Mouse (Mus musculus) stomach, embryonic 15.5 days (tissue): ENCODE results near the gene Art2b. TPM values are rescaled to one million over a fixed set of nuclear protein-coding genes. Genes with fewer than 3 reads are reported as not detected.
"Not testable (repeated sequence)": the region's sequence is repeated elsewhere in the genome, so short reads cannot be mapped to it uniquely, and the experiment has no call there.

Experiments used
- ATAC-seq: fragments of 200-750 bp; cut with Nextera tagmentation; 2 replicates; pipeline ENCODE4 v1.8.0; 2017; ENCODE audit warnings: low read depth, moderate number of reproducible peaks, moderate TSS enrichment; ENCODE audit not compliant: insufficient read depth, low FRiP score
- H3K27ac ChIP-seq: fragments of 300-500 bp; sonication (generic); 2 replicates; pipeline ENCODE4 v1.5.1; 2015; ENCODE audit warnings: mild to moderate bottlenecking, inconsistent platforms
- H3K27me3 ChIP-seq: fragments of 300-500 bp; sonication (generic); replicated peaks from 2 replicates; pipeline ENCODE4 v1.6.1; 2015; ENCODE audit warnings: inconsistent platforms
- H3K36me3 ChIP-seq: fragments of 300-500 bp; sonication (generic); 2 replicates; pipeline ENCODE4 v1.6.1; 2015; ENCODE audit warnings: inconsistent platforms
- H3K4me1 ChIP-seq: fragments of 300-500 bp; sonication (generic); 2 replicates; pipeline ENCODE4 v1.6.1; 2015; ENCODE audit warnings: inconsistent platforms
- H3K4me2 ChIP-seq: fragments of 300-500 bp; sonication (generic); 2 replicates; pipeline ENCODE4 v1.6.1; 2015; ENCODE audit warnings: mild to moderate bottlenecking, inconsistent platforms
- H3K4me3 ChIP-seq: fragments of 300-500 bp; sonication (generic); replicated peaks from 2 replicates; pipeline ENCODE4 v1.5.1; 2015; ENCODE audit warnings: inconsistent platforms
- H3K9ac ChIP-seq: fragments of 300-500 bp; sonication (generic); 2 replicates; pipeline ENCODE4 v1.6.1; 2015; ENCODE audit warnings: inconsistent platforms
- H3K9me3 ChIP-seq: fragments of 300-500 bp; sonication (generic); 2 replicates; pipeline ENCODE4 v1.6.1; 2016; ENCODE audit warnings: inconsistent platforms
- WGBS: fragments of 180-500 bp; shearing (Covaris S2); methylation state at CpG from one replicate; pipeline ENCODE4 v1.1.7; 2015; 5-methylcytosine and 5-hydroxymethylcytosine counted together
- polyA plus RNA-seq: library from polyadenylated mRNA; unstranded; fragments of >200 nt; fragmentation: Nextera tagmentation; extraction: Ambion mirVana; gene quantifications from 2 replicates; pipeline ENCODE4 v1.2.1, GENCODE M21; 2015

Art2b gene
- polyA plus RNA-seq, 1 experiment from 2014 or later = not detected

DNA sequence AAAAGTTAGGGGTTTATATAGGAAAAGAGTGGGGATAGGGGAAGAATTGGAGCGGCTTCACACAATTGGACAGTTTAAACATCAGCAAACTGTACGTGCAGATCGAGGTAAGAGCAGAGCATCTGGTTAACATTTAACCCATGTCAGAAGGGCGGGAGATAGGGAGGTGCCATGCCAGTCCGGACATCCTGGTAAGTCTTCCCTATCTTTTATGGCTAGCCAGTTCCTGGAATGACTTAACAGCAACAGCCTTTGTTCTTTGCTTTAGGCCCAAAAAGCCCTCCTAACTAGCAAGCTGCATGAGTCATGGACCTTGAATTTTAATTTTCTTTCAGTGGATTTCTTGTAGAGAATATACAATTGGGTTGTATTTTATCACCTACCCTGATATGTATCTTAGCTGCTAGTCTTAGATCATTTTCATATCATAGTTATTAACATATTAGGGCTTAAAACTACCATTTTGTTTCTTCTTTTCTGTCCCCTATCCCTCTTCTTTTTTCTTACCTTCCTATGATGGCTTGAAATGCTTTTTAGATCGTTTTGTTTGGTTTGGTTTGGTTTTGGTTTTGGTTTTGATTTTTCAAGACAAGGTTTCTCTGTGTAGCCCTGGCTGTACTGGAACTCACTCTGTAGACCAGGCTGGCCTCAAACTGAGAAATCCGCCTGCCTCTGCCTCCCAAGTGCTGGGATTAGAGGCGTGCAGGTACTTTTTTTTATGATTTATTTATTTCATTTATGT is 27.6 kb upstream of the Art2b start:
- not testable (repeated sequence) for ATAC-seq
- 72% methylated on average over 8 of the region's 8 CpGs for WGBS

DNA sequence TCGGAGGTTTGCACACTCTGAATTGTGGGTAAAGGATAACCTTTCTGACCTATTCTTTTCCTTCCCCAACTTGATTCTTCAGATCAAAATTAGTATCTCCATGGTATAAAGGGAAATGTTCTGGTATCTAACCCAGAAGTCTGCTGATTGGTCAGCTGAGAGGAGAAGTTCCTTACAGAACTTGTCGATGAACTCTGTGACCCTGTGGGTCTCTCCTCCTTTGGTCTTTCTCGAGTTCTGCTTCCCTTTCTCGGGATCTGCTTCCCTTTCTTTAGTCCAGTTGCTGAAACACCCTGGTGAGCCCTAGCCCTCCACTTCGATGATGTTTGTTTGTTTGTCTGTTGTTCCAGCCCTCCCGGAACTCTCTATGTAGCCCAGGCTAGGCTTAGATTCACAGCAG is 22.4 kb upstream of the Art2b start:
- Histone ChIP-seq H3K4me1 (no peaks in the 10 kb centered on the region), H3K27me3 (no peaks in the 10 kb centered on the region), H3K27ac (no peak overlapping the region), H3K4me3 (no peak overlapping the region), H3K4me2 (no peak overlapping the region), H3K9ac (no peak overlapping the region), H3K36me3 (no peaks in the 10 kb centered on the region), H3K9me3 (no peaks in the 10 kb centered on the region)
- ATAC-seq = no peak
- 65% methylated on average over 6 of the region's 6 CpGs for whole genome bisulfite sequencing

More for the DNA sequence above, 27.6 kb upstream of the Art2b start:
- not testable (repeated sequence) for H3K27ac ChIP-seq, H3K9ac ChIP-seq, H3K4me2 ChIP-seq, H3K4me3 ChIP-seq, H3K9me3 ChIP-seq, H3K27me3 ChIP-seq, H3K4me1 ChIP-seq, H3K36me3 ChIP-seq

DNA sequence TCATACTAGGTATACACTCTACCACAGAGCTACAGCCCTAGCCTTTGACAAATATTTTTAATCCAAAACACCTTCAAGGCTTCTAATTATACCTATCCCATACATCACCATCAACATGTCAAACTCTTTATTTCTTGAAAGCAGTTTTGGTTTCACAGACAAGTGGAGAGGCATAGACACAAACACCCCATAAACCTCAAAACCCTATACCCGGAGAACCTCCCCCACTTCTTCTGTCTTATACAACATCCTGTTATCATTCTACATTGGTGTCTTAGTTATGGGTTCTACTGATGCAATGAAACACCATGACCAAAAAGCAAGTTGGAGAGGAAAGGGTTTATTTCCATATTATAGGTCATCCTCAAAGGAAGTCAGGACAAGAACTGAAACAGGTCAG is 15.0 kb upstream of the Art2b start:
- no peak overlapping the region for H3K4me2 ChIP-seq
- no peak overlapping the region for H3K27ac ChIP-seq
- no peak for ATAC-seq
- 83% methylated on average over 1 of the region's 1 CpGs for WGBS
- no peak overlapping the region for H3K9ac ChIP-seq
- H3K4me3 ChIP-seq = no peak overlapping the region
- no peaks in the 10 kb centered on the region for H3K27me3 ChIP-seq
- H3K9me3 ChIP-seq = no peaks in the 10 kb centered on the region
- no peaks in the 10 kb centered on the region for H3K36me3 ChIP-seq
- H3K4me1 ChIP-seq = no peaks in the 10 kb centered on the region

DNA sequence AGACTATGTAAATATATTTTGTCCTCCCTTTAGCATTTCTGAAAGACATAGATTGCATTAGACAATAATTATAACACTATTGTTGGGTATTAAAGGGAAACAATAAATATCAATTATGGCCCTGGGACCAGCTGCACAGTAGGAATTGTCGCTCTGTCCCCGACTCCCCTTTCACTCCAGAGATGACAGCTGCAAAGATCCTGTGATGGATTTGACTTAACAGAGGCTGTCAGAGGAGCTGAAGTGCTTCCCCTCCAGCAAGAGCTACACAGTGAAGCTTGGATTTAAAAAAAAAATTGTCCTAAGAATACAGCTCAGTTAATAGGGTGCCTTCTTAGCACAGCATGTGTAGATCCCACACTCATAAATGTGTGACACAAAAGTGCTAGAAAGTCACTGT is 13.1 kb upstream of the Art2b start:
- Histone ChIP-seq H3K36me3 (no peaks in the 10 kb centered on the region), H3K4me2 (no peak overlapping the region), H3K9me3 (no peaks in the 10 kb centered on the region), H3K4me3 (no peak overlapping the region), H3K27ac (no peak overlapping the region), H3K27me3 (no peaks in the 10 kb centered on the region), H3K4me1 (no peaks in the 10 kb centered on the region), H3K9ac (no peak overlapping the region)
- no peak for ATAC-seq
- 44% methylated on average over 2 of the region's 2 CpGs for WGBS

DNA sequence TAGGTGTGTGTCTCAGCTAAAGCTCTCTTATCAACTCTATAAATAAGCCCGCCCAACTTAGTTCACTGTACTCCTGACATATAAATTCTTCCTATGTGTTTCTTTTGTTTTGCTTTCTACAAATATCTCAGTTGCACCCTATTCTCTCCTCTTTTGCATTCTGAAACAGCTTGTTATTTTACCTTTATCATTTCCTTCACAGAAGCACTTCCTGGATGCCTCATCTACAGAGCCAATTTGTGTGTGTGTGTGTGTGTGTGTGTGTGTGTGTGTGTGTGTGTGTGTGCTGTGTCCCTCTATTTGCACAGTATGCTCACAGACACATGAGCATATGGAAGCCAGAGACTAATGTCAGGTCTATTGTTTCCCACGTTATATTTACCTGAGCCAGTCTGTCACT is 9.6 kb upstream of the Art2b start:
- H3K27ac ChIP-seq = no peak overlapping the region
- H3K9ac ChIP-seq = no peak overlapping the region
- WGBS = 52% methylated on average over 2 of the region's 2 CpGs
- no peaks in the 10 kb centered on the region for H3K4me1 ChIP-seq
- no peak overlapping the region for H3K4me3 ChIP-seq
- H3K4me2 ChIP-seq = no peak overlapping the region
- no peaks in the 10 kb centered on the region for H3K9me3 ChIP-seq
- H3K36me3 ChIP-seq = no peaks in the 10 kb centered on the region
- no peak for ATAC-seq
- H3K27me3 ChIP-seq = no peaks in the 10 kb centered on the region

DNA sequence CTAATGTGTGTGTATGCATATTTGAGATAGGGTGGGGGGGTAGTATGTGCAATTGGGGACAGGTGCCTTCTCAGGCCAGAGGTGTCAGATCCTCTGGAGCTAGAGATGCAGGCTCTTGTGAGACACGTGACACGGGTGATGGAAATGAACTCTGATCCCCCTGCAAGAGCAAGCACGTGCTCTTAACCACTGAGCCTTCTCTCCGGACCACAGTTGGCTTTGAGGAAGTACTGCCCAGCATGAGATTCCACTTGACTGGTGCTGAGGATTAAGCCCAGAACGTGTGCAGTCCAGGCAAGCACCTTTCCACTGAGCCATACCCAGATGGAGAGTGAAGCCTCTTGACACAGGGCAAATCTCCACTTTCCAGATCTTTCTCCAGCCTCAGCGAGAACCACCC is 1.1 kb downstream of the Art2b start:
- H3K9ac ChIP-seq, H3K4me2 ChIP-seq, H3K4me1 ChIP-seq, H3K4me3 ChIP-seq, H3K27me3 ChIP-seq, H3K36me3 ChIP-seq, H3K9me3 ChIP-seq, ATAC-seq, H3K27ac ChIP-seq: not testable (repeated sequence)
- WGBS = 43% methylated on average over 6 of the region's 6 CpGs

DNA sequence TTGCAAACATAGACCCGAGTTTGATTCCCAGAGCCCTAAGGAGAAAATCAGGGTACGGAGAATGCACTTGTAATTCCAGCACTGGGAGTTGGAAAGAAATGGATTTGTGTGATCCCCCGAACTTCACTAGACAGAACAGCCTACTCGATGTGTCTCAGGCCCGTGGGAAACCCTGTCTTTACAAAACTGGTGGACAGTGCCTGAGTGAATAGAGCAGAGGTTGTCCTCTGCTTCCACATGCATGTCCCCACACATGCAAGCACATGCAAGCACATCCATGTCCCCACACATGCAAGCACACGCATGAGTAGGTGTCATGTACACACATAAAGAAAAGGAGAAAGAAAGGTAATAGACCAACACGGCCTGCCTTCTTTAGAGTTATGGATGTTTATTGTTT is 3.4 kb downstream of the Art2b start:
- H3K4me2 ChIP-seq = no peak overlapping the region
- no peak overlapping the region for H3K9ac ChIP-seq
- H3K4me3 ChIP-seq = no peak overlapping the region
- 80% methylated on average over 7 of the region's 7 CpGs for WGBS
- ATAC-seq = no peak
- no peaks in the 10 kb centered on the region for H3K27me3 ChIP-seq
- no peaks in the 10 kb centered on the region for H3K4me1 ChIP-seq
- H3K9me3 ChIP-seq = no peaks in the 10 kb centered on the region
- H3K27ac ChIP-seq = no peak overlapping the region
- H3K36me3 ChIP-seq = no peaks in the 10 kb centered on the region

DNA sequence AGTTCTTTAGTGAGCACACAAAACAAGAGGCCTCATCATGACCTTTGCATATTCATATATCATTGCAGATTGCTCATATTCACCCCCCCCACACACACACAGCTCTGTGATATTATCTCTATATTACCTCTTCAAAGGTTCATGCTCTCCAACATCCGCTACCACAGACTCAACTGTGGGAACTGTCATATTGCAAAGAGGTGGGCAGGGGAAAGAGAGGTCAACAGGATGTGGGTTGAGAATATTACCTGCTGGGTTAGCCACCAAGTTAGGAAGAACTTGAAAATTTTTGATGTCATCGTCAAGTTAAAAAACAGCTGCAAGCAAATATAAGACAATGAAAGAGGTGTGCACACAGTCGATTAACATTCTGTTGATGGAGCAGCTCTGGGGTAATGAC is 4.5 kb downstream of the Art2b start:
- not testable (repeated sequence) for H3K36me3 ChIP-seq, H3K9me3 ChIP-seq, H3K4me2 ChIP-seq, H3K9ac ChIP-seq, H3K4me3 ChIP-seq, H3K27me3 ChIP-seq, ATAC-seq, H3K4me1 ChIP-seq, H3K27ac ChIP-seq
- WGBS = 91% methylated on average over 3 of the region's 3 CpGs

DNA sequence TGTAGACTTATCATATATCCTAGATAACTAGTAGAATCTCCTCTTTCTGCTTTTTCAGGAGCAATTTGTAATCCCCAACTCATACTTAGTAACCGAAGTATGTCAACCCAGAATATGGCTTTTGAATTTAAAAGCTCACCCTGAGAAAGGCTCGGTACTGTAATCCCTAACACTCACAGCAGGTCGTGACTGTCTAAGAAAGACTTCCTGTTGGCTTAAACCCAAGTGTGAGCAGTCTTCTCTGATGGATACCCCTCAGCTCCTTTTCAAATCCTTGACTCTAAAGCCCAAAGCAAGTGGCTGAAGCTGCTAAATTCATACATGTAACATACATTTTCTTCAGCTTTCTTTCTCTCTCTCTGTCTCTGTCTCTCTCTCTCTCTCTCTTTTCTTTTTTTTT is 11.0 kb downstream of the Art2b start:
- H3K4me1 ChIP-seq = no peaks in the 10 kb centered on the region
- H3K4me2 ChIP-seq = no peak overlapping the region
- no peaks in the 10 kb centered on the region for H3K9me3 ChIP-seq
- no peak overlapping the region for H3K4me3 ChIP-seq
- ATAC-seq = no peak
- H3K27ac ChIP-seq = no peak overlapping the region
- H3K27me3 ChIP-seq = no peaks in the 10 kb centered on the region
- WGBS = 35% methylated on average over 3 of the region's 3 CpGs
- no peaks in the 10 kb centered on the region for H3K36me3 ChIP-seq
- no peak overlapping the region for H3K9ac ChIP-seq

DNA sequence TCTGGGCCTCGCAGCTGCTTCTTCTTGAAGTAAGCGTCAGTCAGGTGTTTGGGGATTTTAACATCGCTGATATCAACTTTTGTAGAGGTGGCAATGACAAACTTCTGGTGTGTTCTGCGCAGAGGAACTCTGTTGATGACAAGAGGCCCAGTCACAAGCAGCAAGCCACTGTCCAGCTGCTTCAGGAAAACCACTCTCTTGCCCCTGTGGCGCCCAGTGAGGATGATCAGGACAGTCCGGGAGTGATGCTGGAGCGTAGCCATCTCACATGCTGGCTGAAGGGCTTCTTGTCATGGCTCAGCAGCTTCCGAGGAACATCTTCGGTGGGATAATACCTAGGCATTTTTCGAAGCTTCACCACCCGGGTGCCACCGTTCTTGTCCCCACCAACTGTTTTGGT is 11.8 kb downstream of the Art2b start:
- H3K9ac ChIP-seq, H3K36me3 ChIP-seq, ATAC-seq, H3K27ac ChIP-seq, H3K27me3 ChIP-seq, H3K9me3 ChIP-seq, H3K4me3 ChIP-seq, H3K4me1 ChIP-seq, H3K4me2 ChIP-seq: not testable (repeated sequence)
- WGBS = 87% methylated on average over 12 of the region's 12 CpGs

DNA sequence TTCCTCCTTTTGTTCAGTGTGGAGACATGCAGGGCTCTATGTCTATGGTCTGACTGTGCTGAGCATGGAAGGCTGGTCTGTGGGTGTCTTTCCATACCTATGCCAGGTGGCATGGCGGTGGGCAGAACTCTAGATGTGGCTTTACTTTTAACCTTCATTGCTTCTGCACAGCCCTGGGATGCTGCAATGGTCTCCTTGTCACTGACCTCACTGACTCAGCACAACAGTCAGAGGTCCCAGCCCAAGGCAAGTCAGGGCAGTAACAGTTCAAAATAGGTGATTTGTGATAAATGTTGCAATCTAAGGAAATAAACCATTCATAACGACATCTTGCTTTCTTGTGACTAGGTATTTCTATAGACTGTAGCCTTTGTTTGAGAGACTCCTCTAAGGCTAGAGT is 21.3 kb downstream of the Art2b start:
- H3K36me3 ChIP-seq = no peaks in the 10 kb centered on the region
- H3K4me1 ChIP-seq = no peaks in the 10 kb centered on the region
- H3K9ac ChIP-seq = no peak overlapping the region
- H3K4me3 ChIP-seq = no peak overlapping the region
- no peak for ATAC-seq
- no peaks in the 10 kb centered on the region for H3K9me3 ChIP-seq
- WGBS = 95% methylated on average over 2 of the region's 2 CpGs
- no peaks in the 10 kb centered on the region for H3K27me3 ChIP-seq
- H3K4me2 ChIP-seq = no peak overlapping the region
- H3K27ac ChIP-seq = no peak overlapping the region

DNA sequence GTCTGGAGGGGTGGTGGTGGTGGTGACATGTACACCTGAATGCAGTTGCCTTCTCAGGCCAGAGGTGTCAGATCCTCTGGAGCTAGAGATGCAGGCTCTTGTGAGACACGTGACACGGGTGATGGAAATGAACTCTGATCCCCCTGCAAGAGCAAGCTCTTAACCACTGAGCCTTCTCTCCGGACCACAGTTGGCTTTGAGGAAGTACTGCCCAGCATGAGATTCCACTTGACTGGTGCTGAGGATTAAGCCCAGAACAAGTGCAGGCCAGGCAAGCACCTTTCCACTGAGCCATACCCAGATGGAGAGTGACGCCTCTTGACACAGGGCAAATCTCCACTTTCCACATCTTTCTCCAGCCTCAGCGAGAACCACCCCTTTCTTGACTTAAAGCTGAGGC is 26.0 kb downstream of the Art2b start:
- not testable (repeated sequence) for H3K4me1 ChIP-seq, H3K4me2 ChIP-seq, H3K27me3 ChIP-seq, H3K27ac ChIP-seq, H3K4me3 ChIP-seq, H3K9ac ChIP-seq, H3K9me3 ChIP-seq, H3K36me3 ChIP-seq, ATAC-seq
- 42% methylated on average over 5 of the region's 5 CpGs for WGBS

DNA sequence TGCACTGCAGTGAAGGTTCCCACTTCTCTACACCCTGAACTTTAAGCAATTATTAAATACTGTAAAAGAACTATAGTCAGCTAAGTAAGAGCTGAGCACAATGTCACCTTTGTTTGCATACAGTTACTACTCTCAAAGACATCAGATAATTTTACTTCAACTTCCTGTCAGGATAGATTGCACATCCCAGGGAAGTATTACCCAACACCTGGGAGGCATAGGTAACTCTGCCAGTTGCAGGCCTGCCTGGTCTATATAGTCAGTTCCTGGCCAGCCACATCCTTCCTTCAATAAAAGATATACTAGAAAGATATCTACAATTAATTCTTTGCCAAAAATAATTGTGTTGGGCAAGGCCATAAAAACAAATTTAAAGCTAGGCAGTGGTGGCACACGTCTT is 28.0 kb downstream of the Art2b start:
- H3K27ac ChIP-seq = no peak overlapping the region
- WGBS = 77% methylated on average over 1 of the region's 1 CpGs
- ATAC-seq = no peak
- no peaks in the 10 kb centered on the region for H3K4me1 ChIP-seq
- no peaks in the 10 kb centered on the region for H3K27me3 ChIP-seq
- no peak overlapping the region for H3K9ac ChIP-seq
- no peaks in the 10 kb centered on the region for H3K36me3 ChIP-seq
- no peak overlapping the region for H3K4me2 ChIP-seq
- H3K4me3 ChIP-seq = no peak overlapping the region
- no peaks in the 10 kb centered on the region for H3K9me3 ChIP-seq
